Mouse (Mus musculus) heart, postnatal 0 days (tissue): ENCODE measurements at regions not wholly inside any gene's neighbourhood (a gene's known extent, or its start where the extent isn't known, plus 50 kb on each side); places are given as distances from the start of the nearest gene placed in this dataset.

ENCODE experiments used
- CTCF ChIP-seq: IDR thresholded peaks from 2 replicates; pipeline ENCODE4 v1.5.1; 2016; ENCODE audit warnings: antibody characterized with exemption, control low read depth, low read depth
- EP300 ChIP-seq: IDR thresholded peaks from 2 replicates; pipeline ENCODE4 v1.6.1; 2016; ENCODE audit warnings: antibody characterized with exemption, low read depth

GRCm38 (mm10) chr15:25469185-25469845, 55.8 kb upstream of the Basp1 start:
- TF ChIP-seq CTCF (no peak), EP300 (no peak)
